Mouse (Mus musculus): Measurements from ENCODE around the gene Agpat3.
"Not testable (repeated sequence)": the region's sequence is repeated elsewhere in the genome, so short reads cannot be mapped to it uniquely, and the experiment has no call there.

The Agpat3 gene

GRCm38 (mm10) chr10:78361951-78362350 lies 9.7 kb upstream of the Agpat3 start:
- no peak for DNase-seq (ENCODE audit: low spot score in 2 of 2)

- no peak for DNase-seq (ENCODE audit: low spot score in 2 of 2)
Measured at GRCm38 (mm10) chr10:78360290-78360711, 8.0 kb upstream of the Agpat3 start.

GRCm38 (mm10) chr10:78358999-78359398 lies 6.7 kb upstream of the Agpat3 start:
- DNase-seq (ENCODE audit: low spot score in 2 of 2) = not testable (repeated sequence)

- no peak for DNase-seq (ENCODE audit: low spot score in 2 of 2)
Measured at GRCm38 (mm10) chr10:78358266-78358665, 6.0 kb upstream of the Agpat3 start.

GRCm38 (mm10) chr10:78357742-78358141 lies 5.5 kb upstream of the Agpat3 start:
- no peak for DNase-seq (ENCODE audit: low spot score in 2 of 2)

- DNase-seq (ENCODE audit: low spot score in 2 of 2) = no peak
Measured at GRCm38 (mm10) chr10:78355931-78356593, 3.8 kb upstream of the Agpat3 start.

GRCm38 (mm10) chr10:78353196-78353595 lies 907 bp upstream of the Agpat3 start:
- DNase-seq (ENCODE audit: low spot score in 2 of 2) = no peak

GRCm38 (mm10) chr10:78352666-78353030 lies 359 bp upstream of the Agpat3 start:
- DNase-seq (ENCODE audit: low spot score in 2 of 2) = no peak

- no peak for DNase-seq (ENCODE audit: low spot score in 2 of 2)
Measured at GRCm38 (mm10) chr10:78351564-78351886, 764 bp downstream of the Agpat3 start.

- no peak for DNase-seq (ENCODE audit: low spot score in 2 of 2)
Measured at GRCm38 (mm10) chr10:78350796-78351556, 1.3 kb downstream of the Agpat3 start.

- no peak for DNase-seq (ENCODE audit: low spot score in 2 of 2)
Measured at GRCm38 (mm10) chr10:78349464-78350165, 2.7 kb downstream of the Agpat3 start.

- no peak for DNase-seq (ENCODE audit: low spot score in 2 of 2)
Measured at GRCm38 (mm10) chr10:78348211-78348610, 4.1 kb downstream of the Agpat3 start.

- DNase-seq (ENCODE audit: low spot score in 2 of 2) = no peak
Measured at GRCm38 (mm10) chr10:78347486-78347885, 4.8 kb downstream of the Agpat3 start.

GRCm38 (mm10) chr10:78345466-78345865 lies 6.8 kb downstream of the Agpat3 start:
- DNase-seq (ENCODE audit: low spot score in 2 of 2) = no peak

GRCm38 (mm10) chr10:78342091-78342490 lies 10.2 kb downstream of the Agpat3 start:
- no peak for DNase-seq (ENCODE audit: low spot score in 2 of 2)

GRCm38 (mm10) chr10:78338180-78338579 lies 14.1 kb downstream of the Agpat3 start:
- no peak for DNase-seq (ENCODE audit: low spot score in 2 of 2)

GRCm38 (mm10) chr10:78334923-78335561 lies 17.2 kb downstream of the Agpat3 start:
- no peak for DNase-seq (ENCODE audit: low spot score in 2 of 2)

- no peak for DNase-seq (ENCODE audit: low spot score in 2 of 2)
Measured at GRCm38 (mm10) chr10:78331577-78331976, 20.7 kb downstream of the Agpat3 start.

GRCm38 (mm10) chr10:78329305-78329704 lies 23.0 kb downstream of the Agpat3 start:
- DNase-seq (ENCODE audit: low spot score in 2 of 2) = no peak

- no peak for DNase-seq (ENCODE audit: low spot score in 2 of 2)
Measured at GRCm38 (mm10) chr10:78328011-78328575, 24.2 kb downstream of the Agpat3 start.

- DNase-seq (ENCODE audit: low spot score in 2 of 2) = no peak
Measured at GRCm38 (mm10) chr10:78325916-78326647, 26.2 kb downstream of the Agpat3 start.

Measured in frontal cortex, postnatal 10 days (tissue).